Mouse (Mus musculus) midbrain, postnatal 0 days (tissue): ENCODE results near the gene Gatm. TPM values are rescaled to one million over a fixed set of nuclear protein-coding genes. Genes with fewer than 3 reads are reported as not detected.

ENCODE experiments used
- ATAC-seq: fragments of 200-750 bp; cut with Nextera tagmentation; 2 replicates; pipeline ENCODE4 v1.8.0; 2017; ENCODE audit warnings: moderate number of reproducible peaks, mild to moderate bottlenecking, moderate TSS enrichment, moderate library complexity; ENCODE audit not compliant: low FRiP score
- DNase-seq: peaks from one replicate; pipeline ENCODE4 v3.0.0-alpha.2; 2015; ENCODE audit warnings: low spot score
- H3K27ac ChIP-seq: fragments of 300-500 bp; sonication (generic); 2 replicates; pipeline ENCODE4 v1.5.1; 2014; ENCODE audit warnings: low read depth, mild to moderate bottlenecking, low read length, mixed read lengths
- H3K27me3 ChIP-seq: fragments of 300-500 bp; sonication (generic); 2 replicates; pipeline ENCODE4 v1.6.1; 2014; ENCODE audit warnings: low read length, control low read depth, mixed read lengths; ENCODE audit not compliant: insufficient read depth
- H3K36me3 ChIP-seq: fragments of 300-500 bp; sonication (generic); 2 replicates; pipeline ENCODE4 v1.6.1; 2014; ENCODE audit warnings: low read length, control low read depth, mixed read lengths; ENCODE audit not compliant: insufficient read depth
- H3K4me1 ChIP-seq: fragments of 300-500 bp; sonication (generic); 2 replicates; pipeline ENCODE4 v1.6.1; 2014; ENCODE audit warnings: mild to moderate bottlenecking, control low read depth, antibody characterized with exemption, low read length, mixed read lengths; ENCODE audit not compliant: insufficient read depth
- H3K4me2 ChIP-seq: fragments of 300-500 bp; sonication (generic); 2 replicates; pipeline ENCODE4 v1.6.1; 2014; ENCODE audit warnings: low read depth, mild to moderate bottlenecking, low read length, mixed read lengths; ENCODE audit not compliant: poor library complexity, severe bottlenecking
- H3K4me3 ChIP-seq: fragments of 300-500 bp; sonication (generic); 2 replicates; pipeline ENCODE4 v1.5.1; 2014; ENCODE audit warnings: low read depth, mild to moderate bottlenecking, low read length, moderate library complexity
- H3K9ac ChIP-seq: fragments of 300-500 bp; sonication (generic); replicated peaks from 2 replicates; pipeline ENCODE4 v1.6.1; 2014; ENCODE audit warnings: mild to moderate bottlenecking, low read length, moderate library complexity, mixed read lengths; ENCODE audit not compliant: poor library complexity, severe bottlenecking
- H3K9me3 ChIP-seq: fragments of 300-500 bp; sonication (generic); 2 replicates; pipeline ENCODE4 v1.6.1; 2016; ENCODE audit warnings: low read length, control low read depth
- CTCF ChIP-seq: IDR thresholded peaks from 2 replicates; pipeline ENCODE4 v1.5.1; 2016; ENCODE audit warnings: antibody characterized with exemption, mild to moderate bottlenecking
- WGBS: fragments of 180-500 bp; shearing (Covaris S2); extraction: QIAGEN DNeasy Blood & Tissue Kit; methylation state at CpG from one replicate; pipeline ENCODE4 v1.1.7; 2014; 5-methylcytosine and 5-hydroxymethylcytosine counted together
- polyA plus RNA-seq: library from polyadenylated mRNA; unstranded; fragments of >200 nt; fragmentation: Nextera tagmentation; extraction: Ambion mirVana; gene quantifications from 2 replicates; pipeline ENCODE4 v1.2.1, GENCODE M21; 2015
- total RNA-seq: library from RNA; depleted of rRNA; stranded (reverse); fragments of >200 nt; gene quantifications from 2 replicates; pipeline ENCODE4 v1.2.3, GENCODE M21; 2014; rRNA removed

Gene Gatm
- total RNA-seq (44.9 and 55.5 TPM in 2 replicates), polyA plus RNA-seq (68.4 and 72.1 TPM in 2 replicates)

DNA sequence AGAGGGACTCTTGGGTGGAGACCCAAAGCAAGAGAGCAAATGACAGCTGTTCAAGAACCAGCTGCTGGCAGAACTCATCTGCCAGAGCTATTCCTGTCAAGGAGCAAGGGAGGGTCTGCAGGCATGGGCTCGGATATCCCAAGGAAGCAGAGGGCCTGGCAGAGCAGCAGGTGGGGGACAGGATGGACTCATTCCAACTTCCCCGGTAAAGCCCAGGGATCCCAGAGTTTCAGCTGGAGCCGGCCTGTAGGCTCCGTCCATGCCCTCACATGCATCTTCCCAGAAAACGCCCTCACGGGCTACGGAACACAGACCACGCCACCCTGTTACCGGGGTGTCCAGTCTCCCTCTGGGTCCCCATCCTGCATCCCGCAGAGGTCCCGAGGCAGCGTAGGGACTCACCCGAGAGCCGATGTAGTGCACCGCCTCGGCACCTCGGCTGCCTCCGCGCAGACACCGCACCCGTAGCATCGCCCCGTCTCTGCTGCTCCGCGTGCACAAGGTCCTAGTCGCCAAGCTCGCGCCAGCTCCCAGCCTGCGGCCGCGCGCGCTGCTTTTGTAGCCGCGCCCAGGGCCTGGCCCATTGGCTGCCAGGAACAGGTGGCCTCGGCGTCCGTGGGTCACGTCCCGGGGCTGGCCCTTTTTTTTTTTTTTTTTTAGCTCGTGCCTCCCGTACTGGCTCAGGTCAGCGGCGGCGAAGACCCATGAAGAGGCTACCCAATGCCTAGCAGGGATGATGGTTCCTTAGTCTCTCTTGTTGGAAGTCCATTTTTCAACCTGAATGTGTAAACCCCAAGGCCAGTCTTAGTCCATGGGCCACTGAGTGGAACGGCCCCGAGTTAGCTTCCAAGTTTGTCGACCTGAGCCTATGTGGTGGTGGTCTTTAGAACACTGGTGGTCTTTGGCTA, at the start of gene Gatm:
Gene Gatm, minus strand, starts transcription at position 558 of the 908 bp plus-strand sequence.
- peak; percentile 99 for ATAC-seq
- DNase-seq: peak; percentile 90
- TF ChIP-seq CTCF: no peak
- Histone ChIP-seq H3K27me3 (no peaks in the 10 kb centered on the region), H3K4me1 (0 out of 2 replicates have a peak, but pooled peaks cover 3% of the 10 kb centered on the region), H3K36me3 (no peaks in the 10 kb centered on the region), H3K27ac (0 out of 2 replicates have a peak within 1 kb of the TSS, but pooled peaks have one; percentile 32), H3K4me3 (peak within 1 kb of the TSS; percentile 71), H3K9me3 (no peaks in the 10 kb centered on the region), H3K9ac (peak within 1 kb of the TSS; percentile 74), H3K4me2 (peak within 1 kb of the TSS; percentile 76)
- 2% methylated on average over 45 of the region's 48 CpGs for WGBS

DNA sequence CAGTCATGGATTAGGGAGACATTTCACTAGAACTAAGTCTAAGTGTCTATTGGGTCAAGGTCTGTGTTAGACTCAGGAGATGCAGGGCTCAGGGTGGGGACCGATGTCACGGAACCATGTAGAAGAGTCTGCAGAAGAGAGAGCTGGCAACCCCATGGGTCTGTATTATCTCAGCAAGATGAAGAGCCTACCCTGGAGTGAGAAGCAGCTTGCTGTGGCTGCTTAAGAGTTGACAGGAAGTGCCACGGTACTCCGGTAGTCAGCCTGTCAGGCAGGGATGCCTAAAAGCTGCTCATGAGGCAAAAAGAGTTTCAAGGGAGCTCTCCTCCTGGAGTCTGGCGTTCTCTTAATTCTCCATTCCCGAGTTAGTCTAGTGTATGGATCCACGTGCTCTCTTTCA, 48.7 kb upstream of the Gatm start:
- ATAC-seq (no peak), DNase-seq (no peak)
- H3K27me3 ChIP-seq: no peaks in the 10 kb centered on the region

DNA sequence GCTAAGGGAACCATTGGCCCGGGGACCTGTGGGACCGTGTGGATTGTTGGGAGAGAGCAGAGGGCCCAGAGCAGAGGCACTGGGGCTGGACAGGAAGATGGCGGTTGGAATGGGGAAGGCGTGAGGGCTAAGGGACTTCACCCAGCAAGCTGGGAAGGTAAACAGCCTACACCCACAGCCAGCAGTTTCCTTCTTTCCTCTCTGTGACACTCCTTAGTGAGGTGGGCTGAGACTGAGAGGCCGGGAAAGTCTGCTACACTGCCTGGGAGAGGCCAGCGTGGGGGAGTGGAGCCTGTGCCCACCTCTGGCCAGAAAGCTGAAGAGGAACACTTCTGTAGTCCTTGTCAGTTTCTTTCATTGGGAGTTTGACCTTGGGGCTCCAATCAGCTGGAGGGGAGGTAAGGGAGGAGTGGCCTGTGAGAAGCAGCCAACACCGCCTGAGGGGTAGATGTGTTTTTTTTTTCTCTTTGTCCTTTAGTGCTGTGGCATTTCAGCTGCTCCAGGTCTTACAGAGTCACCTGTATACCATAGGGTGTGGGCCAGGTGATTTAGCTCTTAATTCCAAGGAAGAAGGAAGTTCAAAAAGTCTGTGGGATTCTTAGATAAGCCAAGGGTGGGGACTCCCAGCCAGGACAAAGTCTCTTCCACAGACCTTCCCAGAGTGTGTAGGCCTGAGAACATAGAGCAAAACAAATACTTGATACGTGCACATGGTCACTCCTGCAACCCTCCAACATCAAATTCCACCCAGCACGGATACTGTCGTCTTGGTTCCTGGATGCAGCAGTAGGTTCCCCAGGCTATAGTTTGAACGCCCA, 46.8 kb upstream of the Gatm start:
- H3K9ac ChIP-seq: no peak overlapping the region
- no peaks in the 10 kb centered on the region for H3K9me3 ChIP-seq
- no peak for DNase-seq
- no peak for ATAC-seq
- 92% methylated on average over 11 of the region's 11 CpGs for WGBS
- no peak for TF ChIP-seq CTCF
- H3K4me3 ChIP-seq: no peak overlapping the region
- H3K27ac ChIP-seq: no peak overlapping the region
- H3K4me1 ChIP-seq: no peaks in the 10 kb centered on the region
- no peak overlapping the region for H3K4me2 ChIP-seq
- H3K36me3 ChIP-seq: no peaks in the 10 kb centered on the region
- no peaks in the 10 kb centered on the region for H3K27me3 ChIP-seq

More for the DNA sequence above, 48.7 kb upstream of the Gatm start:
- TF ChIP-seq CTCF: no peak
- H3K36me3 ChIP-seq: no peaks in the 10 kb centered on the region
- WGBS: 86% methylated on average over 7 of the region's 7 CpGs
- no peaks in the 10 kb centered on the region for H3K9me3 ChIP-seq
- no peak overlapping the region for H3K9ac ChIP-seq
- H3K4me2 ChIP-seq: no peak overlapping the region
- H3K4me1 ChIP-seq: no peaks in the 10 kb centered on the region
- no peak overlapping the region for H3K27ac ChIP-seq
- H3K4me3 ChIP-seq: no peak overlapping the region

DNA sequence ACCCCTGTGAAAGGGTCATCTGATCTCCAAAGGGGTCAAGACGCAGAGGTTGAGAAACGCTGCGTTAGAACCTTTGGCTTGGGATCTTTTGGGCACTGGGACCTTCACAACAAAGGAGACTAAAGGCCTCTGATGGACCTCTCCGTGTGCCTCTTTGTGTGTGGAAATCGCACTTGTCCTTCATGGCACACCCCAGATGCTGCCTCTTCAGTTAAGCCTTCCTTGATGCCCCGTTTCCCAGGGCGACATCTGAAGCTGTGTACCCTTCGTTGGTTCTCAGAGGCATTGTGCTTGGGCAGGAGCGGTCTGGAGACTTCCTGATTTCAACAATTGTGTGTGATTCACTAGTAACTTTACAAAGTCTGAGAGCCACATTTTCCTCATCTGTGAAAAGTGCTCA, 45.7 kb upstream of the Gatm start:
- no peaks in the 10 kb centered on the region for H3K36me3 ChIP-seq

DNA sequence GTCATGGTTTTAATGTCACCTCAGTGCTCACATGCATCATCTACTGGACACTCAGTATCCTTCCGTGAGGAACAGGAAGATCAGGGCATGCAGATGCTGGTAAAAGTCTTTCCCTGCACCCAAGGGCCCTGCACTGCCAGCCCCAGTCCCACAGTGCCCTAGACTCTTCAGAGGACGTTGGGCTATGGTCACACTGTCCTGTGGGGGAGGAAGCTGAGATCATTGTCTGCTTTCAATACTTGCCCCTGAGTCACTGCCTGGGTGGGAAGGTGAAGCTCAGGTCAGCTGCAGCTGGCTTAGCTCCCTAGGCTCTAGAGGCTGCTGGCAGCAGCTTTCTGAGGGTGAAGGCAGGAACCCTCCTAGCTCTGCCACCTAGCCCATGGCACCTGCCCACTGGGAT, 44.9 kb upstream of the Gatm start:
- H3K27ac ChIP-seq: no peak overlapping the region
- H3K9ac ChIP-seq: no peak overlapping the region
- no peaks in the 10 kb centered on the region for H3K27me3 ChIP-seq
- H3K4me2 ChIP-seq: no peak overlapping the region
- ATAC-seq (no peak), DNase-seq (no peak)
- 61% methylated on average over 2 of the region's 2 CpGs for WGBS
- H3K9me3 ChIP-seq: no peaks in the 10 kb centered on the region
- H3K4me1 ChIP-seq: no peaks in the 10 kb centered on the region
- TF ChIP-seq CTCF: no peak
- H3K4me3 ChIP-seq: no peak overlapping the region
- no peaks in the 10 kb centered on the region for H3K36me3 ChIP-seq

More for the DNA sequence above, 45.7 kb upstream of the Gatm start:
- Histone ChIP-seq H3K27ac (no peak overlapping the region), H3K27me3 (no peaks in the 10 kb centered on the region), H3K4me1 (no peaks in the 10 kb centered on the region), H3K9ac (no peak overlapping the region), H3K9me3 (no peaks in the 10 kb centered on the region), H3K4me2 (no peak overlapping the region), H3K4me3 (no peak overlapping the region)
- 65% methylated on average over 9 of the region's 9 CpGs for WGBS
- no peak for ATAC-seq
- no peak for DNase-seq
- TF ChIP-seq CTCF: no peak
